Mouse (Mus musculus) MEL-GATA-1-ER (cell line): Measurements from ENCODE around the gene Gm20431.

Source experiments
- DNase-seq: peaks from one replicate; pipeline ENCODE4 v3.0.0-alpha.2; 2012; ENCODE audit warnings: low read depth; ENCODE audit errors: extremely low read depth

Gene Gm20431

GRCm38 (mm10) chr2:167688498-167689451 is 27.5 kb upstream of the Gm20431 start, which contains the start of gene Cebpb:
Gene Cebpb, plus strand, starts transcription at chr2:167688915.
- DNase-seq: no peak

- no peak for DNase-seq
Observed at GRCm38 (mm10) chr2:167688126-167688497, 26.8 kb upstream of the Gm20431 start.

- DNase-seq: no peak
Observed at GRCm38 (mm10) chr2:167687651-167688101, 26.4 kb upstream of the Gm20431 start.

GRCm38 (mm10) chr2:167687250-167687586 is 25.9 kb upstream of the Gm20431 start:
- no peak for DNase-seq

GRCm38 (mm10) chr2:167686382-167687249 is 25.3 kb upstream of the Gm20431 start:
- DNase-seq: no peak

GRCm38 (mm10) chr2:167685865-167686264 is 24.6 kb upstream of the Gm20431 start:
- no peak for DNase-seq

- no peak for DNase-seq
Observed at GRCm38 (mm10) chr2:167685137-167685536, 23.8 kb upstream of the Gm20431 start.

- no peak for DNase-seq
Observed at GRCm38 (mm10) chr2:167683721-167684120, 22.4 kb upstream of the Gm20431 start.

- peak; percentile 66 for DNase-seq
Observed at GRCm38 (mm10) chr2:167680657-167681056, 19.4 kb upstream of the Gm20431 start.

GRCm38 (mm10) chr2:167679902-167680430 is 18.7 kb upstream of the Gm20431 start:
- peak; percentile 61 for DNase-seq

- DNase-seq: no peak
Observed at GRCm38 (mm10) chr2:167678600-167678999, 17.3 kb upstream of the Gm20431 start.

- DNase-seq: no peak
Observed at GRCm38 (mm10) chr2:167675120-167675909, 14.0 kb upstream of the Gm20431 start.

GRCm38 (mm10) chr2:167672212-167672685 is 11.0 kb upstream of the Gm20431 start:
- peak; percentile 64 for DNase-seq

- no peak for DNase-seq
Observed at GRCm38 (mm10) chr2:167671101-167671633, 9.9 kb upstream of the Gm20431 start.

GRCm38 (mm10) chr2:167669398-167669797 is 8.1 kb upstream of the Gm20431 start:
- DNase-seq: no peak

- no peak for DNase-seq
Observed at GRCm38 (mm10) chr2:167668426-167668825, 7.1 kb upstream of the Gm20431 start.

- no peak for DNase-seq
Observed at GRCm38 (mm10) chr2:167665972-167666713, 4.8 kb upstream of the Gm20431 start.

GRCm38 (mm10) chr2:167662713-167663112 is 1.4 kb upstream of the Gm20431 start:
- no peak for DNase-seq

GRCm38 (mm10) chr2:167660611-167660971 is 705 bp downstream of the Gm20431 start:
- no peak for DNase-seq
